Mouse (Mus musculus) hindbrain, embryonic 13.5 days (tissue): Measurements from ENCODE around the gene Morc3. TPM values are rescaled to one million over a fixed set of nuclear protein-coding genes. Genes with fewer than 3 reads are reported as not detected.
A peak's percentile ranks its signal among the peaks of the same experiment; 100 is the strongest.

Source experiments
- ATAC-seq: fragments of 200-750 bp; cut with Nextera tagmentation; 2 replicates; pipeline ENCODE4 v1.8.0; 2017; ENCODE audit warnings: moderate TSS enrichment; ENCODE audit not compliant: low FRiP score
- H3K27ac ChIP-seq: fragments of 300-500 bp; sonication (generic); 2 replicates; pipeline ENCODE4 v1.5.1; 2015; ENCODE audit warnings: inconsistent platforms, mild to moderate bottlenecking, moderate library complexity
- H3K27me3 ChIP-seq: fragments of 300-500 bp; sonication (generic); 2 replicates; pipeline ENCODE4 v1.6.1; 2015; ENCODE audit warnings: mild to moderate bottlenecking, inconsistent platforms
- H3K36me3 ChIP-seq: fragments of 300-500 bp; sonication (generic); 2 replicates; pipeline ENCODE4 v1.6.1; 2015; ENCODE audit warnings: mild to moderate bottlenecking, inconsistent platforms
- H3K4me1 ChIP-seq: fragments of 300-500 bp; sonication (generic); replicated peaks from 2 replicates; pipeline ENCODE4 v1.6.1; 2015; ENCODE audit warnings: inconsistent platforms
- H3K4me2 ChIP-seq: fragments of 300-500 bp; sonication (generic); 2 replicates; pipeline ENCODE4 v1.6.1; 2015; ENCODE audit warnings: inconsistent platforms, mild to moderate bottlenecking, moderate library complexity
- H3K4me3 ChIP-seq: fragments of 300-500 bp; sonication (generic); 2 replicates; pipeline ENCODE4 v1.5.1; 2015; ENCODE audit warnings: mild to moderate bottlenecking, inconsistent platforms
- H3K9ac ChIP-seq: fragments of 300-500 bp; sonication (generic); 2 replicates; pipeline ENCODE4 v1.6.1; 2015; ENCODE audit warnings: mild to moderate bottlenecking, inconsistent platforms
- H3K9me3 ChIP-seq: fragments of 300-500 bp; sonication (generic); 2 replicates; pipeline ENCODE4 v1.6.1; 2016; ENCODE audit warnings: inconsistent platforms
- WGBS: fragments of 180-500 bp; shearing (Covaris S2); methylation state at CpG from one replicate; pipeline ENCODE4 v1.1.7; 2015; 5-methylcytosine and 5-hydroxymethylcytosine counted together
- polyA plus RNA-seq: library from polyadenylated mRNA; unstranded; fragments of >200 nt; fragmentation: Nextera tagmentation; extraction: Ambion mirVana; gene quantifications from 2 replicates; pipeline ENCODE4 v1.2.1, GENCODE M21; 2015

Morc3 gene
- polyA plus RNA-seq, 1 experiment from 2014 or later: 42.4 TPM

- H3K36me3 ChIP-seq: peaks cover 70% of the 10 kb centered on the region
- H3K9ac ChIP-seq: no peak overlapping the region
- H3K4me1 ChIP-seq: no peaks in the 10 kb centered on the region
- no peak for ATAC-seq
- H3K27ac ChIP-seq: no peak overlapping the region
- H3K4me2 ChIP-seq: no peak overlapping the region
- H3K27me3 ChIP-seq: no peaks in the 10 kb centered on the region
- H3K9me3 ChIP-seq: no peaks in the 10 kb centered on the region
- WGBS: 72% methylated on average over 5 of the region's 5 CpGs
- no peak overlapping the region for H3K4me3 ChIP-seq
Observed at GRCm38 (mm10) chr16:93798623-93799022, 33.3 kb upstream of the Morc3 start.

GRCm38 (mm10) chr16:93799071-93799470 lies 32.9 kb upstream of the Morc3 start:
- Histone ChIP-seq H3K27me3 (no peaks in the 10 kb centered on the region), H3K4me3 (no peak overlapping the region), H3K9me3 (no peaks in the 10 kb centered on the region), H3K9ac (no peak overlapping the region), H3K4me2 (no peak overlapping the region), H3K27ac (no peak overlapping the region), H3K36me3 (peaks cover 70% of the 10 kb centered on the region), H3K4me1 (no peaks in the 10 kb centered on the region)
- ATAC-seq: no peak
- WGBS: 83% methylated on average over 3 of the region's 3 CpGs

GRCm38 (mm10) chr16:93799936-93800335 lies 32.0 kb upstream of the Morc3 start:
- WGBS: 98% methylated on average over 16 of the region's 16 CpGs
- no peak overlapping the region for H3K4me3 ChIP-seq

GRCm38 (mm10) chr16:93807167-93807566 lies 24.8 kb upstream of the Morc3 start:
- Histone ChIP-seq H3K27me3 (no peaks in the 10 kb centered on the region), H3K36me3 (peaks cover 85% of the 10 kb centered on the region), H3K4me2 (no peak overlapping the region), H3K9me3 (peaks cover 7% of the 10 kb centered on the region; the same call in 1 of the 2 replicates), H3K9ac (no peak overlapping the region), H3K27ac (no peak overlapping the region), H3K4me3 (no peak overlapping the region), H3K4me1 (peaks cover 9% of the 10 kb centered on the region; the same call in 1 of the 2 replicates)
- no peak for ATAC-seq
- WGBS: 92% methylated on average over 6 of the region's 6 CpGs

More at GRCm38 (mm10) chr16:93799936-93800335, 32.0 kb upstream of the Morc3 start:
- H3K4me2 ChIP-seq: no peak overlapping the region
- no peak overlapping the region for H3K27ac ChIP-seq
- H3K27me3 ChIP-seq: no peaks in the 10 kb centered on the region
- H3K4me1 ChIP-seq: no peaks in the 10 kb centered on the region
- H3K36me3 ChIP-seq: peaks cover 69% of the 10 kb centered on the region
- no peak for ATAC-seq
- no peaks in the 10 kb centered on the region for H3K9me3 ChIP-seq
- no peak overlapping the region for H3K9ac ChIP-seq

- Histone ChIP-seq H3K9ac (no peak overlapping the region), H3K4me3 (no peak overlapping the region), H3K9me3 (peaks cover 7% of the 10 kb centered on the region; the same call in 1 of the 2 replicates), H3K4me2 (no peak overlapping the region), H3K27ac (0 out of 2 replicates have a peak overlapping the region, but pooled peaks have one; percentile 40), H3K27me3 (no peaks in the 10 kb centered on the region), H3K36me3 (peaks cover 89% of the 10 kb centered on the region), H3K4me1 (peaks cover 9% of the 10 kb centered on the region; the same call in 1 of the 2 replicates)
- WGBS: 50% methylated on average over 8 of the region's 8 CpGs
- ATAC-seq: no peak
Observed at GRCm38 (mm10) chr16:93807961-93808554, 23.9 kb upstream of the Morc3 start.

- H3K4me1 ChIP-seq: peaks cover 9% of the 10 kb centered on the region; the same call in 1 of the 2 replicates
- 47% methylated on average over 20 of the region's 20 CpGs for WGBS
- no peak overlapping the region for H3K4me3 ChIP-seq
- peak overlapping the region; percentile 15; the same call in 1 of the 2 replicates for H3K4me2 ChIP-seq
- H3K9ac ChIP-seq: no peak overlapping the region
- no peaks in the 10 kb centered on the region for H3K27me3 ChIP-seq
- H3K27ac ChIP-seq: peak overlapping the region; percentile 67
- peaks cover 19% of the 10 kb centered on the region for H3K36me3 ChIP-seq
- peaks cover 6% of the 10 kb centered on the region; the same call in 1 of the 2 replicates for H3K9me3 ChIP-seq
- no peak for ATAC-seq
Observed at GRCm38 (mm10) chr16:93815856-93816736, 15.8 kb upstream of the Morc3 start.

- Histone ChIP-seq H3K9ac (no peak overlapping the region), H3K4me2 (no peak overlapping the region), H3K36me3 (peaks cover 11% of the 10 kb centered on the region), H3K4me3 (no peak overlapping the region), H3K9me3 (no peaks in the 10 kb centered on the region), H3K4me1 (peaks cover 9% of the 10 kb centered on the region; the same call in 1 of the 2 replicates), H3K27ac (peak overlapping the region; percentile 67), H3K27me3 (no peaks in the 10 kb centered on the region)
- no peak for ATAC-seq
- 77% methylated on average over 7 of the region's 7 CpGs for WGBS
Observed at GRCm38 (mm10) chr16:93816861-93817260, 15.1 kb upstream of the Morc3 start.

GRCm38 (mm10) chr16:93817371-93817770 lies 14.6 kb upstream of the Morc3 start:
- Histone ChIP-seq H3K36me3 (peaks cover 6% of the 10 kb centered on the region), H3K4me1 (peaks cover 9% of the 10 kb centered on the region; the same call in 1 of the 2 replicates), H3K27me3 (no peaks in the 10 kb centered on the region), H3K9me3 (no peaks in the 10 kb centered on the region), H3K4me2 (no peak overlapping the region), H3K9ac (no peak overlapping the region), H3K4me3 (no peak overlapping the region), H3K27ac (no peak overlapping the region)
- no peak for ATAC-seq
- WGBS: 88% methylated on average over 5 of the region's 5 CpGs

- H3K9ac ChIP-seq: no peak overlapping the region
- H3K4me2 ChIP-seq: no peak overlapping the region
- no peak overlapping the region for H3K4me3 ChIP-seq
- H3K27ac ChIP-seq: no peak overlapping the region
- ATAC-seq: no peak
- H3K36me3 ChIP-seq: peaks cover 4% of the 10 kb centered on the region; the same call in 1 of the 2 replicates
- WGBS: 43% methylated on average over 12 of the region's 12 CpGs
- peaks cover 9% of the 10 kb centered on the region; the same call in 1 of the 2 replicates for H3K4me1 ChIP-seq
- peaks cover 7% of the 10 kb centered on the region; the same call in 1 of the 2 replicates for H3K9me3 ChIP-seq
- no peaks in the 10 kb centered on the region for H3K27me3 ChIP-seq
Observed at GRCm38 (mm10) chr16:93818691-93819324, 13.1 kb upstream of the Morc3 start.

- no peak overlapping the region for H3K4me2 ChIP-seq
- no peak overlapping the region for H3K27ac ChIP-seq
- WGBS: 74% methylated on average over 4 of the region's 4 CpGs
- H3K36me3 ChIP-seq: no peaks in the 10 kb centered on the region
- H3K9ac ChIP-seq: no peak overlapping the region
- H3K9me3 ChIP-seq: peaks cover 7% of the 10 kb centered on the region; the same call in 1 of the 2 replicates
- H3K27me3 ChIP-seq: no peaks in the 10 kb centered on the region
- no peak for ATAC-seq
- H3K4me3 ChIP-seq: no peak overlapping the region
- H3K4me1 ChIP-seq: peaks cover 9% of the 10 kb centered on the region; the same call in 1 of the 2 replicates
Observed at GRCm38 (mm10) chr16:93819325-93819696, 12.6 kb upstream of the Morc3 start.

GRCm38 (mm10) chr16:93820040-93820439 lies 11.9 kb upstream of the Morc3 start:
- H3K9ac ChIP-seq: no peak overlapping the region
- 85% methylated on average over 1 of the region's 1 CpGs for WGBS
- no peak overlapping the region for H3K27ac ChIP-seq
- no peaks in the 10 kb centered on the region for H3K27me3 ChIP-seq
- H3K36me3 ChIP-seq: no peaks in the 10 kb centered on the region
- no peak overlapping the region for H3K4me3 ChIP-seq
- H3K4me2 ChIP-seq: no peak overlapping the region
- no peak for ATAC-seq
- peaks cover 7% of the 10 kb centered on the region; the same call in 1 of the 2 replicates for H3K9me3 ChIP-seq
- peaks cover 9% of the 10 kb centered on the region; the same call in 1 of the 2 replicates for H3K4me1 ChIP-seq

GRCm38 (mm10) chr16:93821706-93822105 lies 10.2 kb upstream of the Morc3 start:
- Histone ChIP-seq H3K27ac (no peak overlapping the region), H3K27me3 (no peaks in the 10 kb centered on the region), H3K9me3 (peaks cover 7% of the 10 kb centered on the region; the same call in 1 of the 2 replicates), H3K4me3 (no peak overlapping the region), H3K4me1 (peaks cover 9% of the 10 kb centered on the region; the same call in 1 of the 2 replicates), H3K4me2 (no peak overlapping the region), H3K9ac (no peak overlapping the region), H3K36me3 (no peaks in the 10 kb centered on the region)
- ATAC-seq: no peak
- 89% methylated on average over 3 of the region's 3 CpGs for WGBS
